ENCODE assay signal across 7 mouse cellular contexts in the genomic region with DNA sequence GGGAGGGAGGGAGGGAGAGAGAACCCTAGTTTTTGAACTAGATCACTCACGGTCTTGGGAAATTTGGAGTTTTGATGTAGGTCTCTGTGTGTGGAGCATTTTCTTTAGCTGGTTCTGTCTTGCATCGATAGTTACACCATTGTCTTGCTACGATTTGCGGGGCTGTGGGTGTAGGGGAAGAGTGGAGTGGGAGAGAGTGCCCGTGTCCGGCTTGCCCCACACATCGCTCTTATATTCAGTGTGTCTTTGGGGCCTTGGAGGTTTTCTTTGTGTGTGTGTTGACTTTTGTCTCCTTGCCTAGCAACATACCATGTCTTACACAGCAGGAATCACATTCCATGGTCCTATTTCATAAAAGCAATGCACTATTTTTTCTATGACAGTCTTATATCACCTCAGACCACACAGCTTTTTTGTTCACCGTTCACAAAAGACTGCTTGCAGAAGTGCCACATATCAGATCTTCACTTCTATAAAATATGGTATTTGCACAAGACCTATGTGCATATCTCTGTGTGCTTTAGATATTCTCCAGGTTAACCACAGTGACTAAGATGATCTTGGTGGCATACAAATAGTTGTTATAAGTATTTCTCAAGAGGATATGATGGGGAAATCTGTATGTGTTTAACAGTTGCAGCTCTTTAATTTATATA. TPM values are rescaled to one million over a fixed set of nuclear protein-coding genes. Genes with fewer than 3 reads are reported as not detected.
A peak's percentile ranks its signal among the peaks of the same experiment; 100 is the strongest.
DNase-seq lines count a peak whose midpoint lies in the region; ATAC-seq and TF ChIP-seq lines count a peak whose summit lies in the region.

No protein-coding gene starts in this region.

- no peak for TF ChIP-seq CTCF in thymus, adult 2 months (IDR thresholded peaks at IDR 0.05; ENCODE audit: borderline replicate concordance, control insufficient read depth, extremely low read depth, insufficient read depth, low read length, poor library complexity)

- 21% methylated on average over 8 of the region's 8 CpGs for WGBS in thymus, adult 2 months

- H3K27ac ChIP-seq in thymus, adult 2 months (ENCODE audit: control insufficient read depth, insufficient read depth, low read length), result no peak overlapping the region

- ATAC-seq in hematopoietic stem cell, adult 5-6 weeks (replicated peaks in 1 of 2; ENCODE audit: insufficient read depth in 1 of 2, low FRiP score in 2 of 2, low TSS enrichment in 1 of 2, low read depth in 1 of 2, poor library complexity in 2 of 2, severe bottlenecking in 2 of 2), result peak; percentile 17 to 49; a peak in 2 of 4 replicates

- no peaks in the 10 kb centered on the region for H3K27me3 ChIP-seq in megakaryocyte, embryonic 14.5 days (replicated peaks)
- no peaks in the 10 kb centered on the region for H3K27me3 ChIP-seq in thymus, adult 2 months (ENCODE audit: control insufficient read depth, insufficient read depth, low read length)

- peak; percentile 20 for DNase-seq in A20 (ENCODE audit: low read depth, low spot score)
- peak; percentile 18 for DNase-seq in ES-CJ7 (ENCODE audit: low read depth, low spot score)
- DNase-seq in frontal cortex, postnatal 10 days (ENCODE audit: low spot score in 2 of 2), result no peak
- no peak for DNase-seq in thymus, adult 2 months
- no peak for DNase-seq in kidney, postnatal 25 days

- peaks cover 62% of the 10 kb centered on the region for H3K4me1 ChIP-seq in megakaryocyte, embryonic 14.5 days
- peaks cover 7% of the 10 kb centered on the region for H3K4me1 ChIP-seq in thymus, adult 2 months (replicated peaks; ENCODE audit: control insufficient read depth, insufficient read depth, low read length)

- H3K4me3 ChIP-seq in megakaryocyte, embryonic 14.5 days (replicated peaks), result peak overlapping the region; percentile 90
- H3K4me3 ChIP-seq in thymus, adult 2 months (ENCODE audit: control insufficient read depth, insufficient read depth, low read length), result no peak overlapping the region

- H3K36me3 ChIP-seq in megakaryocyte, embryonic 14.5 days (replicated peaks; ENCODE audit: low read length), result no peaks in the 10 kb centered on the region
- no peaks in the 10 kb centered on the region for H3K36me3 ChIP-seq in thymus, adult 2 months (ENCODE audit: control insufficient read depth, insufficient read depth, low read length)

- H3K9me3 ChIP-seq in megakaryocyte, embryonic 14.5 days, result no peaks in the 10 kb centered on the region

- TF ChIP-seq POLR2A in thymus, adult 2 months (IDR thresholded peaks at IDR 0.05; ENCODE audit: control insufficient read depth, extremely low read depth, insufficient read depth, low read length, poor library complexity), result no peak

RNA-seq across cellular contexts. Expression of a gene that starts 4.0 kb away (rescaled TPM):
- 0.15 and 8.1 TPM in 2 replicates for total RNA-seq in hematopoietic stem cell, adult 5-6 weeks (2017)
- polyA plus RNA-seq in megakaryocyte, embryonic 14.5 days (2012; ENCODE audit: insufficient read depth, low replicate concordance), result not detected in 2 replicates
- 0.64 and 1.0 TPM in 2 replicates for polyA plus RNA-seq in thymus, adult 2 months (2012; rRNA removed)

RNA-seq across cellular contexts. Expression of a gene that starts 51.0 kb away (rescaled TPM):
- not detected in 2 replicates for total RNA-seq in hematopoietic stem cell, adult 5-6 weeks (2017)
- polyA plus RNA-seq in megakaryocyte, embryonic 14.5 days (2012; ENCODE audit: insufficient read depth, low replicate concordance), result not detected in 2 replicates
- 0.15 TPM in 1 of 2 replicates, not detected in the other for polyA plus RNA-seq in thymus, adult 2 months (2012; rRNA removed)

Comparison
In these comparisons a context has a peak if more than half of its experiments do, and no peak if none do; other contexts are left out.
1. DNase-seq: peak in A20 (single experiment) and ES-CJ7 (single experiment); none in frontal cortex, postnatal 10 days (0 of 2), thymus, adult 2 months (single experiment) and kidney, postnatal 25 days (0 of 2).